Comparison of ENCODE assay signal across 20 mouse cellular contexts in genomic region chr8:84841514-84841913, GRCm38 (mm10). TPM values are rescaled to one million over a fixed set of nuclear protein-coding genes. Genes with fewer than 3 reads are reported as not detected.
DNase-seq lines count a peak whose midpoint lies in the region; ATAC-seq and TF ChIP-seq lines count a peak whose summit lies in the region.
"Had no signal": no experiment of that assay in that cellular context is flagged by ENCODE, and none has a peak within 500 bp of the region (broad histone marks: within the 10 kb centered on the region; RNA-seq: fewer than 3 reads in every experiment).

No protein-coding gene starts in this region.

- TF ChIP-seq EP300 in liver, embryonic 14.5 days (IDR thresholded peaks at IDR 0.05; ENCODE audit: low read depth), result no peak

- no peak for TF ChIP-seq CTCF in kidney, postnatal 0 days (IDR thresholded peaks at IDR 0.05; ENCODE audit: low read depth)
- TF ChIP-seq CTCF in liver, embryonic 14.5 days (IDR thresholded peaks at IDR 0.05; ENCODE audit: low read depth), result no peak

- peaks cover 5% of the 10 kb centered on the region for H3K4me1 ChIP-seq in kidney, postnatal 0 days (replicated peaks; ENCODE audit: insufficient read depth, low read length)
- peaks cover 53% of the 10 kb centered on the region for H3K4me1 ChIP-seq in embryonic facial prominence, embryonic 15.5 days
- H3K4me1 ChIP-seq in liver, embryonic 14.5 days (replicated peaks; ENCODE audit: control insufficient read depth in 2 of 2, insufficient read depth in 2 of 2, low read length in 1 of 2), result peaks cover 38 to 40% of the 10 kb centered on the region in 2 experiments

- DNase-seq in heart, adult 11 months, result peak; percentile 69
- DNase-seq in heart, postnatal 25 days (ENCODE audit: low spot score), result no peak
- DNase-seq in kidney, postnatal 0 days (ENCODE audit: low spot score), result no peak
- DNase-seq in kidney, adult 11 months, result no peak
- no peak for DNase-seq in liver, embryonic 14.5 days (ENCODE audit: low read depth in 3 of 3, low spot score in 3 of 3)
- no peak for DNase-seq in adrenal gland, postnatal 14 days
- no peak for DNase-seq in ovary, postnatal 36 days (ENCODE audit: low spot score)
- DNase-seq: adrenal gland, postnatal 25 days; B cell, adult 2 months; cerebellum, postnatal 36 days; gastrocnemius, postnatal 25 days; lung, adult 18-20 months; lung, postnatal 4 days; midbrain, embryonic 14.5 days; spleen, adult 18-20 months; thymus, adult 18-20 months had no signal

- no peak overlapping the region for H3K9ac ChIP-seq in kidney, postnatal 0 days (ENCODE audit: low read depth, low read length)
- no peak overlapping the region for H3K9ac ChIP-seq in embryonic facial prominence, embryonic 15.5 days
- no peak overlapping the region for H3K9ac ChIP-seq in liver, embryonic 14.5 days (replicated peaks)
- H3K9ac ChIP-seq: heart, embryonic 15.5 days; neural tube, embryonic 12.5 days had no signal

- no peak for ATAC-seq in kidney, postnatal 0 days (replicated peaks; ENCODE audit: low FRiP score, low read depth)
- no peak for ATAC-seq in embryonic facial prominence, embryonic 15.5 days (ENCODE audit: insufficient number of reproducible peaks, low FRiP score, low TSS enrichment, low read depth)
- ATAC-seq in liver, embryonic 14.5 days (ENCODE audit: insufficient read depth), result no peak

- H3K4me2 ChIP-seq in kidney, postnatal 0 days (ENCODE audit: low read length), result no peak overlapping the region
- H3K4me2 ChIP-seq in embryonic facial prominence, embryonic 15.5 days (replicated peaks), result no peak overlapping the region; the same call in 1 of the 2 replicates
- H3K4me2 ChIP-seq in liver, embryonic 14.5 days (ENCODE audit: low read depth), result peak overlapping the region; percentile 18; the same call in 1 of the 2 replicates
- H3K4me2 ChIP-seq: neural tube, embryonic 12.5 days had no signal

- intact Hi-C loops in heart, postnatal 25 days (cut with DNase I), result no loop called here

- no peaks in the 10 kb centered on the region for H3K9me3 ChIP-seq in kidney, postnatal 0 days (replicated peaks; ENCODE audit: low read length)
- no peaks in the 10 kb centered on the region for H3K9me3 ChIP-seq in embryonic facial prominence, embryonic 15.5 days (replicated peaks)
- no peaks in the 10 kb centered on the region for H3K9me3 ChIP-seq in liver, embryonic 14.5 days (ENCODE audit: control insufficient read depth, low read length)
- H3K9me3 ChIP-seq: heart, embryonic 15.5 days; neural tube, embryonic 12.5 days had no signal

- H3K27ac ChIP-seq in kidney, postnatal 0 days, result 0 out of 2 replicates have a peak overlapping the region, but pooled peaks have one; percentile 21
- H3K27ac ChIP-seq in embryonic facial prominence, embryonic 15.5 days (replicated peaks), result peak overlapping the region; percentile 3; the same call in 1 of the 2 replicates
- peak overlapping the region; percentile 34 for H3K27ac ChIP-seq in liver, embryonic 14.5 days
- H3K27ac ChIP-seq: left cerebral cortex, adult 2 months; neural tube, embryonic 12.5 days had no signal

- no peaks in the 10 kb centered on the region for H3K27me3 ChIP-seq in kidney, postnatal 0 days (ENCODE audit: insufficient read depth, low read length)
- H3K27me3 ChIP-seq in embryonic facial prominence, embryonic 15.5 days, result no peaks in the 10 kb centered on the region
- no peaks in the 10 kb centered on the region for H3K27me3 ChIP-seq in liver, embryonic 14.5 days (ENCODE audit: control insufficient read depth, insufficient read depth, low read length)
- H3K27me3 ChIP-seq: heart, embryonic 15.5 days; neural tube, embryonic 12.5 days had no signal

- H3K36me3 ChIP-seq in kidney, postnatal 0 days (ENCODE audit: insufficient read depth, low read length), result peaks cover 53% of the 10 kb centered on the region
- peaks cover 65% of the 10 kb centered on the region for H3K36me3 ChIP-seq in embryonic facial prominence, embryonic 15.5 days
- peaks cover 68% of the 10 kb centered on the region for H3K36me3 ChIP-seq in liver, embryonic 14.5 days (replicated peaks; ENCODE audit: control insufficient read depth, insufficient read depth, low read depth)

- no peak overlapping the region for H3K4me3 ChIP-seq in kidney, postnatal 0 days (replicated peaks; ENCODE audit: low read depth, low read length)
- no peak overlapping the region for H3K4me3 ChIP-seq in embryonic facial prominence, embryonic 15.5 days (replicated peaks)
- H3K4me3 ChIP-seq in liver, embryonic 14.5 days (ENCODE audit: insufficient read depth in 1 of 2, low read depth in 2 of 2, low read length in 2 of 2), result no peak overlapping the region
- H3K4me3 ChIP-seq: left cerebral cortex, adult 2 months; neural tube, embryonic 12.5 days had no signal

- WGBS in kidney, postnatal 0 days, result 72% methylated on average over 1 of the region's 1 CpGs
- 60% methylated on average over 1 of the region's 1 CpGs for WGBS in embryonic facial prominence, embryonic 15.5 days
- 72% methylated on average over 1 of the region's 1 CpGs for WGBS in liver, embryonic 14.5 days (ENCODE audit: insufficient replicate concordance)

RNA-seq across cellular contexts. Expression of gene Rad23a, which starts 1.0 kb away (rescaled TPM):
- total RNA-seq in heart, postnatal 25 days (2021), result 10 to 100 TPM; 80.8 to 81.1 TPM
- 97.1 and 98.9 TPM in 2 replicates for polyA plus RNA-seq in kidney, postnatal 0 days (2015; fragmentation: Nextera tagmentation; extraction: Ambion mirVana)
- polyA plus RNA-seq in embryonic facial prominence, embryonic 15.5 days (2015; fragmentation: Nextera tagmentation; extraction: Ambion mirVana), result 104 and 110 TPM in 2 replicates
- 139 and 184 TPM in 2 replicates for polyA plus RNA-seq in liver, embryonic 14.5 days (2012; rRNA removed)
- polyA plus RNA-seq in liver, embryonic 14.5 days (2014; fragmentation: Nextera tagmentation; extraction: Ambion mirVana), result 258 and 279 TPM in 2 replicates
- total RNA-seq in adrenal gland, postnatal 14 days (2021), result 108 TPM in 2 replicates

RNA-seq across cellular contexts. Expression of gene Calr, which starts 5.2 kb away (rescaled TPM):
- total RNA-seq in heart, postnatal 25 days (2021), result 100 to 1,000 TPM; 365 to 441 TPM
- 644 and 753 TPM in 2 replicates for polyA plus RNA-seq in kidney, postnatal 0 days (2015; fragmentation: Nextera tagmentation; extraction: Ambion mirVana)
- 975 and 998 TPM in 2 replicates for polyA plus RNA-seq in embryonic facial prominence, embryonic 15.5 days (2015; fragmentation: Nextera tagmentation; extraction: Ambion mirVana)
- 144 and 262 TPM in 2 replicates for polyA plus RNA-seq in liver, embryonic 14.5 days (2012; rRNA removed)
- polyA plus RNA-seq in liver, embryonic 14.5 days (2014; fragmentation: Nextera tagmentation; extraction: Ambion mirVana), result 348 and 351 TPM in 2 replicates
- 521 and 554 TPM in 2 replicates for total RNA-seq in adrenal gland, postnatal 14 days (2021)

RNA-seq across cellular contexts. Expression of gene Gadd45gip1, which starts 10.2 kb away (rescaled TPM):
- 10 to 100 TPM; 28.9 to 30.0 TPM for total RNA-seq in heart, postnatal 25 days (2021)
- 51.0 and 54.3 TPM in 2 replicates for polyA plus RNA-seq in kidney, postnatal 0 days (2015; fragmentation: Nextera tagmentation; extraction: Ambion mirVana)
- polyA plus RNA-seq in embryonic facial prominence, embryonic 15.5 days (2015; fragmentation: Nextera tagmentation; extraction: Ambion mirVana), result 46.5 TPM in 2 replicates
- polyA plus RNA-seq in liver, embryonic 14.5 days (2012; rRNA removed), result 24.4 and 31.0 TPM in 2 replicates
- 50.2 and 55.7 TPM in 2 replicates for polyA plus RNA-seq in liver, embryonic 14.5 days (2014; fragmentation: Nextera tagmentation; extraction: Ambion mirVana)
- 44.4 and 45.7 TPM in 2 replicates for total RNA-seq in adrenal gland, postnatal 14 days (2021)

RNA-seq across cellular contexts. Expression of gene Farsa, which starts 15.3 kb away (rescaled TPM):
- total RNA-seq in heart, postnatal 25 days (2021), result 10 to 100 TPM; 24.7 to 25.5 TPM
- 68.2 and 74.7 TPM in 2 replicates for polyA plus RNA-seq in kidney, postnatal 0 days (2015; fragmentation: Nextera tagmentation; extraction: Ambion mirVana)
- polyA plus RNA-seq in embryonic facial prominence, embryonic 15.5 days (2015; fragmentation: Nextera tagmentation; extraction: Ambion mirVana), result 94.5 and 99.8 TPM in 2 replicates
- 53.5 and 54.8 TPM in 2 replicates for polyA plus RNA-seq in liver, embryonic 14.5 days (2012; rRNA removed)
- 45.8 and 48.7 TPM in 2 replicates for polyA plus RNA-seq in liver, embryonic 14.5 days (2014; fragmentation: Nextera tagmentation; extraction: Ambion mirVana)
- total RNA-seq in adrenal gland, postnatal 14 days (2021), result 55.2 and 63.4 TPM in 2 replicates

RNA-seq across cellular contexts. Expression of gene Dand5, which starts 18.9 kb away (rescaled TPM):
- total RNA-seq in heart, postnatal 25 days (2021), result 10 to 100 TPM in 1 of 2 experiments, 1 to 10 TPM in 1; 9.6 to 10.3 TPM
- 7.0 and 7.4 TPM in 2 replicates for polyA plus RNA-seq in kidney, postnatal 0 days (2015; fragmentation: Nextera tagmentation; extraction: Ambion mirVana)
- polyA plus RNA-seq in embryonic facial prominence, embryonic 15.5 days (2015; fragmentation: Nextera tagmentation; extraction: Ambion mirVana), result 8.4 and 8.9 TPM in 2 replicates
- polyA plus RNA-seq in liver, embryonic 14.5 days (2012; rRNA removed), result 1.9 TPM in 2 replicates
- 2.5 and 2.7 TPM in 2 replicates for polyA plus RNA-seq in liver, embryonic 14.5 days (2014; fragmentation: Nextera tagmentation; extraction: Ambion mirVana)
- total RNA-seq in adrenal gland, postnatal 14 days (2021), result 7.1 and 7.4 TPM in 2 replicates
